Mouse (Mus musculus) ES-Bruce4 (cell line): ENCODE measurements around the gene Hadha.

Experiments
- CTCF ChIP-seq: IDR thresholded peaks from one replicate; pipeline ENCODE4 v1.8.1; 2011; ENCODE audit warnings: low read depth, low read length
- EP300 ChIP-seq: IDR thresholded peaks from 2 replicates; pipeline ENCODE4 v1.6.1; 2011; ENCODE audit warnings: low read depth, low read length; ENCODE audit not compliant: insufficient read depth
- POLR2A ChIP-seq: IDR thresholded peaks from one replicate; pipeline ENCODE4 v1.8.1; 2011; ENCODE audit warnings: low read length; ENCODE audit not compliant: insufficient read depth

- TF ChIP-seq EP300 (no peak), POLR2A (no peak), CTCF (peak; percentile 20)
Measured at GRCm38 (mm10) chr5:30111126-30111525, 43.8 kb downstream of the Hadha start.
